Mouse (Mus musculus): ENCODE results near the gene Rd3. TPM values are rescaled to one million over a fixed set of nuclear protein-coding genes. Genes with fewer than 3 reads are reported as not detected.

Gene Rd3
- polyA plus RNA-seq (2015; fragmentation: Nextera tagmentation; extraction: Ambion mirVana), result 0.20 and 0.22 TPM in 2 replicates

GRCm38 (mm10) chr1:191977187-191977586 lies at the start of gene Rd3:
TSS of gene Rd3 (plus strand) at chr1:191977370.

Small RNAs within 50 kb of the gene (microRNA-seq; reads per million reads assigned to microRNA genes)
- not detected for gene Mir3473c

Other genes with a start within 250 kb of the Rd3 start
- 7.0 and 9.0 TPM in 2 replicates for gene Nek2, start 155.9 kb upstream of the Rd3 start, polyA plus RNA-seq (2015; fragmentation: Nextera tagmentation; extraction: Ambion mirVana)
- 1.7 and 2.5 TPM in 2 replicates for gene Slc30a1, start 70.6 kb upstream of the Rd3 start, polyA plus RNA-seq (2015; fragmentation: Nextera tagmentation; extraction: Ambion mirVana)
- 28.3 and 41.9 TPM in 2 replicates for gene Traf5, start 115.2 kb downstream of the Rd3 start, polyA plus RNA-seq (2015; fragmentation: Nextera tagmentation; extraction: Ambion mirVana)
- 21.7 and 25.9 TPM in 2 replicates for gene Rcor3, start 160.7 kb downstream of the Rd3 start, polyA plus RNA-seq (2015; fragmentation: Nextera tagmentation; extraction: Ambion mirVana)
- 0.71 and 0.75 TPM in 2 replicates for gene Kcnh1, start 213.4 kb downstream of the Rd3 start, polyA plus RNA-seq (2015; fragmentation: Nextera tagmentation; extraction: Ambion mirVana)

Data from urinary bladder, postnatal 0 days (tissue).